Mouse (Mus musculus) CH12F3 (cell line): Measurements from ENCODE around the gene Tbx10.
"Not testable (repeated sequence)": the region's sequence is repeated elsewhere in the genome, so short reads cannot be mapped to it uniquely, and the experiment has no call there.

Source experiments
- in situ Hi-C: fragments of 300-500 bp; cut with MboI; formaldehyde crosslinking; loops from 2 replicates; pipeline ENCODE4 v1.14.3; 2020; ENCODE audit warnings: low sequenced_read_pairs

Gene Tbx10

DNA sequence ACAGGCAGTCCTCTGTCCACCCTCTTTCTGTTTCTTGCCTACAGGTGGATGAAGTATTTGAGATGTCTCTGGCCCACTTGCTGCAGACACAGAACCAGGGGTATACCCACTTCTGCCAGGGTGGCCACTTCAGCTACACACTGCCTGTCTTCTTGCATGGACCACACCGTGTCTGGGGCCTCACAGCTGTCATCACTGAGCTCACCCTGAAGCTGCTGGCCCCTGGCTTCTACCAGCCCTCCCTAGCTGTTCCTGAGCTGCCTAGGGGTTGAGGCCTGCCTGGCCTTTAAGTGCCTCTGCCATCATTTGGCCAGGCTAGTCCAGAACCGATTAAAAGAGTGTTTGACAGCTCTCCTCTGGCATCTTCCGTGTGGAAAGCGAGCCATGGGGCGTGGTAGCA, 9.2 kb downstream of the Tbx10 start:
- in situ Hi-C loops: no loop called here

DNA sequence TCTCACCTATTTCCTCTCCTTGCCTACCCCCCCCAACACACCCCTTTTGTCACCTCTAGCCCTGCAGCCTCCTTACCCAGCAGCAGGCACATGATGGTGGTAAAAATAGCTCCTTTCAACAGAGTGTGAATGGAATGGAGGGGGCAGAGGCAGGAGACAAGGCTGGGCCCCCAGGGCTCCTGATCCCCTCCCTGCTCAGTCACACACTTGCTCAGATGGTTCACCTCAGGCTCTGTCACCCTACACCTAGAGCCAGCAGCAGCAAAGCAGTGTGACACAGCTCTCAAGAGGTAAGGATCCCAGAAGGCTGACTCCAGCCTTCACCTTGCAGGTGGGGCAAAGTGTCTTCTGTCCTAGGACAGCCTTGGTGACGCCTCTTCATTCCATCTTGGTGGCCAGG, 10.6 kb downstream of the Tbx10 start, which contains the start of gene Doc2g:
Doc2g (plus strand) TSS at position 202 of the 400 bp plus-strand sequence.
- in situ Hi-C loops: no loop called here

DNA sequence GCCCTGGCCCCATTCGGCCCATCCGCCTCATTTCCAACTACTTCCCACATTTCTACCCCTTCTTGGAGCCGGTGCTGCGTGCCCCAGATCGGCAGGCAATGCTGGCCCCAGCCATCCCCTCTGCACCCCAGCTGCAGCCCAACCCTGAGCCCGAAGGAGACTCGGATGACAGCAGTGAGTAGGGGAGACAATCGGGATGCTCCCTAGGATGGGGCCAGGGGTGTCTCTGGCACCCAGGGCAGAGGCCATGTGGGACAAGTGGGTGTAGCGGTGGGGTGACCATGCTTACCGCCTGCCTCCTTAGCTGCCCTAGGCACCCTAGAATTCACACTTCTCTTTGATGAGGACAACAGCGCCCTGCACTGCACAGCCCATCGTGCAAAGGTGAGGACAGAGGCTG, 11.1 kb downstream of the Tbx10 start:
- in situ Hi-C loops: no loop called here

DNA sequence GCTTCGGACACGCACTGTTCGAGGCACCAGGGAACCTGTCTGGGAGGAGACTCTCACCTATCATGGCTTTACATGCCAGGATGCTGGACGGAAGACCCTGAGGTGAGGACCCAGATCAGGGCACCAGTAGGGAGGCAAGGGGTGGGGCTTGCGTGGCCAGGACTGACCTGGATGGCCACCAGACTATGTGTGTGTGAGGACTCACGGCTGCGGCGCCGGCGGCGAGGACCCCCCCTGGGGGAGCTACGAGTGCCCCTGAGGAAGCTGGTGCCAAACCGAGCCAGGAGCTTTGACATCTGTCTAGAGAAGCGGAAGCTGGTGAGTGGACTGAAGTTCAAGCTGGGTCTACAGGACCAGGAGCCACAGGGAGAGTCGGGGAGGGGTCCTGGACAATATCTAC, 11.8 kb downstream of the Tbx10 start:
- in situ Hi-C loops: no loop called here

DNA sequence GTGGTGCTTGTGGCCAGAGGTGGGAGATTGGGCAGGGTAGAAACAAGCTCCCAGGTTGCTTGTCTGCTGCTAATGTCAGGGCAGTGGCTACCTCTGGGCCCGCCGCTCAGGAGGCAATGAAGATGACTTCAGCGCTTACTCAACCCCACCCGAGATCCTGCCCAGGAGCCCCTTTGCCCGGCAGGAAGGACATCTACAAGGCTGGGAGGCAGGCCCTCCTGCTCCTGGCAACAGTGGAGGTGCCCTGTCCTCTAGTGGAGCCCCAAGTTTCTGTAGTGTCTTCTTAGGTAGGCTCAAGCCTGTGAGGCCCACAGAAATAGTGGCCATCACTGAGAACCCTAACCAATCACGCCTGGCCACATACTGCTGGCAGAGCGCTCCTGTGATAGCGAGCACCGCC, 12.5 kb downstream of the Tbx10 start:
- in situ Hi-C loops: no loop called here

DNA sequence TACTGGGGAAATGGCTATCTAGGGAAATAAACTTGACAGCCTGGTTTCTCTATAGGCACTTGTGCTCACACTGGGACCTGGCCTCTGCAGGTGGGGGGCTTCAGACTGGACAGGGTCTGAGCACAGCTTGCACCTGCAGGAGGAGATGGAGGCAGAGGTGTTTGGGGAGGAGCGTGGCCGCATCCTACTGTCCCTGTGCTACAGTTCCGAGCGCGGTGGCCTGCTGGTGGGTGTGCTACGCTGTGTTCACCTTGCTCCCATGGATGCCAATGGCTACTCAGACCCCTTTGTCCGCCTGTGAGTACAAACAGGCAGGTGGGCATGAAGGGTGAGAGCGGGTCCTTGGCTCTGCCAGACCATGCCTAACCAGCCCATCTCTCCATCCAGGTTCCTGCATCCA, 13.4 kb downstream of the Tbx10 start:
- in situ Hi-C loops: no loop called here

DNA sequence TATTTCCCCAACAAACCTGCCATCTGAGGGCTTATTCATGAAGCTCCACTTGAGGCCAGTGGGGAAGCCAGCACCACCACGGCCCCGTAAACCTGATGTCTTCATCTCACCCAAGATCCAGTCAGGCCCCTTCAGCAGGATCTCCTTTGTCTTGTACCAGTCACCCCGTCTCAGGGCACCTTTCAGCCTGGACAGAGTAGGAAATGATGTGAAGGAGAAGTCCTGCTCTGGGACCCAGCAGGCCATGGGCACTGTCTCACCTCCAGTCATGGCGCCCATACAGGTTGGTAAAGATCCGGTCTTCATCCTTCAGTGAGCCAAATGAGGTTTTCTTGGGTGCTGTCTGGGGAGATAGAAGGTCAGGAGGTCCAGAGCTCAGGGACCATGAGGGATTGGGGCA, 18.5 kb downstream of the Tbx10 start:
- in situ Hi-C loops: no loop called here

DNA sequence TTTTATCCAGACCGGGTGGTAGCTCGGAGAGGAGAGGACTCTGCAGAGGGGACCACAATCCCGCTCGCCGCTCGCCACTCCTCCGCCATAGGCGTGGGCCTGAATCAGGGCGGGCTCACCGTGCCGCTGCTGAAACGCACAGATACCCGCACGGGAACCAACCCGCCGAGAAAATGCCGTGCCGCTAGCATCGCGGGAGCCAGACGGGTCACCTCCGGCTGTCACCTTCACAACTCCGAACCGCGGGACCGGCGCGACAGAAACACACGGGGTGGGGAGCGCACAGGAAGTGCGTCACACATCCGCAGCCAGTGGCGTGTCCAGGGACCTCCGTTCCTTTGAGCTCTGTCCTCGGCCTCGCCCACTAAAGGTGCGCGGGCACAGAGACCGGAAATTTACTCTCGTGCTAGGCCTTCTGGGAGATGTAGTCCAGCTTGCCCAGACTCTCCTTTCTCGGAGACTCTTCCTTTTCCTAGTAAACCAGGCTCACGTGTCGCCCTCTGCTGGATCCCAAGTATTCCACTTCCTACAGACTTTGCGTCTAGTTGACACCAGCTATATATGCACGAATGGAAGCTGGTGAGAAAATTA, 20.0 kb downstream of the Tbx10 start, which contains the start of gene Ndufv1:
Ndufv1 (minus strand) TSS at position 375 of the 591 bp plus-strand sequence.
- in situ Hi-C loops: no loop called here

DNA sequence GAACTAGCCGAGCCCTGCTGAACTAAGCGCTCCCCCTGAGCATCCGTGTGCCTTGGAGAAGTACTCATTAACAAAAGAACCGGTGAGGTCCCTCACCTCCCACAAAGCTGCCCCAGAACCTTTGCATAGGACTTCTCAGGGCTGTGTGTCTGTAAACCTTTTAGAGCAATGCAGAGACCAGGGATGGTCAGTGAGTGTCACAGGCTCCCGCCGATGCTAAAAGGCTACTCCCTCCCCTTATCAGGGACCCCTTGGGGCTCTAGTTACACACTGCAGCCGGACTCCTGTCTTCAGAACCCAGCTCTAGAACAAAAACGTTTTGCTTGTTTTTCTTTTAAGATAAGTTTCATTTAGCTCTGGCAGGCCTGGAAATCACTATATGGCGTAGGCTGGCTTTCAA, 20.5 kb downstream of the Tbx10 start:
- in situ Hi-C loops: no loop called here

DNA sequence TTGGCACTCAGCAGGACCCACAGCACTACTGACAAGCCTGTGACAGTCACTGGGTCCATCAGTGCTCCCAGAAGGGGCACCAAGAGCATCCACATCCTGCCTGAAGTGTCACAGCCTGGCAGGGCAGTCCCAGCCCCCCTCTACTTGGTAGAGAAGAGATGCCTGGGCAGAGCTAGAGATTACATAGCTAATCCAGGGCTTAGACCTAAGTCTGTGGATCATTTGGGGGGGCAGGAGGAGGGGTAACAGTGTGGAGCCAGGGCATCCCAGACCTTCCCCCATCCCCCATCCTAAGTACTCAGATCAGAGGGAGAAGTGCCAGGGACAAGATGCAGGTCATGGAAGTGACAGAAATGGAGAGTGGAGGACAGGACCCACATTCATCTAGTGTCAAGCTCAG, 22.2 kb downstream of the Tbx10 start:
- in situ Hi-C loops: no loop called here

DNA sequence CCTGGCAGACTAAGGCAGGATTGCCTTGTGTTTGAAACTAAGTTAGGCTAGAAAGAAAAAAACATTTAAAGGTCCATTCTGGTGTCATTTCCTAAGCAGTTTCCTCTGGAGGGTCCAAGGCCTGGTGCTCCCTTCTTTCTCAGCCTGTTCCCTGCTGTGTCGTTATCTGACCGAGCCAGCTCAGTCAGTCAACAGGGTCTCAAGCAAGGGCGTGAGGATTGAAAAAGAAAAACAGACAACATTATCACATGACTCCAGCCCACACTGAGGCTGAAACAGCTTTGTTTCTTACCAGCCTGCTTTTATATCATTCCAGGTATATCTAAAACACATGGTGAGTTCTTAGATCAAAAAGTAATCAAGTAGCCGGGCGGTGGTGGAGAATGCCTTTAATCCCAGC, 23.1 kb downstream of the Tbx10 start:
- in situ Hi-C loops: no loop called here

DNA sequence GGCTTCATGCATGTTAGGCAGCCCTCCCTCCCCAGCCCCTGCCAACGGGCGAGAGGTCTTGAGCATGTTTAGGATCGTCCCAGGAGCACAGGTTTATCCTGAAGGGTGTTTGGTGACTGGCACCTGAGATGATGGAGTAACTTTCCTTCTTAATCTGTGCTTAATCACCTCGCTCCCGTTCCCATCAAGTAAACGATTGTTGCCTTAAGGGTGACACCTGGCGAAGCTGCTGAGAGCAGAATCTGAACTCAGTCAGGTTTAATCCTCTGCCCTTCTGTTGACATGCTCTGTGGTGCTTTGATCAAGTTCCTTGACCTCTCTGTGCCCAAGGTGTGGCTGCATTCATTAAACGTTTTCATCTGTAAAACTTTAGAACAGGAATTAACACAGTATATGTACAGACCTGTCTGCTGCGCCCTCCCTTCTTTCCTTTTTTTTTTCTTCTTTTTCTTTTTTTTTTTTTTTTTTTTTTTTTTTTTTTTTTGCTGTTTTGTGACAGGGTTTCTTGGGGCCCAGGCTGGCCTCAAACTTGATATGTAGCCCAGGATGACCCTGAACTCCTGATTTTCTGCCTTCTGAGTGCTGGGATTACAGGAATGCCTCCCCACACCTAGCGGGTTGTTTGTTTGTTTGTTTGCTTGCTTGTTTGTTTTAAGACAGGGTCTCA, 25.5 kb downstream of the Tbx10 start:
- in situ Hi-C loops: no loop called here

DNA sequence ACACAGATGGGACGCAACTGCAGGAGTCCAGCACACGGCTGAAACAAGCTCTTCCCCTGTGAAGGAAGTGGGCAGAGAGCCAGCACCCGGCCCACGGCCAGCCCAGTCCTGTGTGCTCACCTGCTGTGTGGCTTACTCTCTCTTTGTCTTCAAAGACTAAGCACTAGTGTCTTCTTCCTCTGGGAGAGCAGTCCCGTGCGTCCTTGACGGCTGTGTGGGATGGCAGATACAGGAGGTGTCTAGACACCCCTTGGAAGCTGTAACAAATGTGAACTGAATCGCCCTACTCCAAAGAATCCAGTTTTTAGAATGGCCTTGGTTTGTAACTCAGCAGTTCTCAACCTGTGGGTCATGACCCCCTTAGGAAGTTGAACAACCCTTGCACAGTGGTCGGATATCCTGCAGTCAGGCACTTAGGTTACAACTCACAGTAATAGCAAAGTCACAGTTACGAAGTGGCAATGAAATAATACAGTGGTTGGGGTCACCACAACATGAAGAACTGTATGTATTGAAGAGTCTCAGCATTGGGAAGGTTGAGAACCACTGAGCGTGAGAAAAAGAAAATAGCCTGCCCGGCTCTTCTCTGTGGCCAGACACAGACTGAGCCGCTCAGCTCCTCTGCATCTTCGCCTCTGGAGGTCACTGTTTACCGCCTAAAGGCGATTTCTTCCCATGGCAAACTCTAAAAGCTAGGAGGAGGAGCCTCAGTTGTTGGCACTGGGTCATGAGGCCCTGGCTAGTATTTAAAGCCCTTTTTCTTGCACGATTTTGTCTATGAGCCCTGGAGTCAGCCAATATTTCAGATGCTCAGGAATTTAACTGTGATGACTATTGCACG, 26.4 kb downstream of the Tbx10 start:
- in situ Hi-C loops: no loop called here

DNA sequence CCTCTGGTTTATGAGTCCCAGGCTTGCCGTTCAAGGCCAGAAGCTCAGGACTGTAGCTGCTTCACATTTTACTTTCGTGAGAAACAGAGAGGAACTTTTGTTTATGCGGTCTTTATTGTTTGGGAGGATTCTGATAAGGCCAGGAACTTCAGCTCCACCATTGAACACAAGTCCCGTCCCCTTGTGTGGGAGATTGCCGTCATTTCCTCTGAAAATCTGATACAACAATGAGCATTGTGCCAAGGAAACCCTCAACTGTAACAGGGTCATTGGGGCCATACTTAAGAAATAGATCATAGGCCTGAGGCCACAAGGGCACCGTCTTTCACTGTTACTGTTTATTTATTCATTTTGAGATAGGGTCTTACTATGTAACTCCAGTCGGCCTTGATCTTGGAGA, 30.6 kb downstream of the Tbx10 start:
- in situ Hi-C loops: no loop called here

DNA sequence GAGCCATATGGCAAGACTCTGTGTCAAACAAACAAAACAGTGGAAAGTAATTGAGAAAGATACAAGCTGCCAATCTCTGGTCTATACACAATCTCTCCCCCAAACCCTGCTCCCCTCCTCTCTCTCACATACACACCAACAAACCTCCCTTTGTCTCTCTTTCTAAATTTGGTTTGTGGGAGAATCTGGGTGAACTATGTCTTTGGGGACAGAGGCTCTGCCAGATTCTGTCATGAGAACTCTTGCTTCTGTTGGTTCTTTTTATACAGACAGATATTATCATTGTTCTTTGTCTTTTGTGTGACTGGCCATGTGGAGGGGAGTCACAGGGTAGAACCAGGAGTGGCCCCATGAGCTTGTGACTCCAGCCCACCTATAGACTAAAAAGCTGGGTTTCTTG, 35.0 kb downstream of the Tbx10 start:
- in situ Hi-C loops: no loop called here

DNA sequence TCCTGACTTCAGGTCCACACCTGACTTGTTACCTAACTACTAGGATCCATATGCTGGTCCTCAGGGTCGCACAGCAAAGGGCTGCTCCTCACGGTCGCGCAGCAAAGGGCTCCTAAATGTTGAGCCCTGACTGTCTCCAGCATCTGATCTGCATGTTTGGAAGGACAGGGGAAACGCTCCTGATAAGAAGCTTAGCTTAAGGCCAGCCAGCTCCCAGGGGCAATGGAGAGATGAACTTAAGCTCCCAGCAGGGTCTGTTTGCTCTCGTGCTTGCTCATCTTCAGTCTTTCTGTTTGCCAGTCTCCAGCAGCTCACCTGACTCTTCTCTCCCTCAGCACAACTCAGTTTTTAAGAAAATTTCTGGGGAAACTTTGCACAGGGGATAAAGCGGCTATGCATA, 40.1 kb downstream of the Tbx10 start:
- in situ Hi-C loops: no loop called here

DNA sequence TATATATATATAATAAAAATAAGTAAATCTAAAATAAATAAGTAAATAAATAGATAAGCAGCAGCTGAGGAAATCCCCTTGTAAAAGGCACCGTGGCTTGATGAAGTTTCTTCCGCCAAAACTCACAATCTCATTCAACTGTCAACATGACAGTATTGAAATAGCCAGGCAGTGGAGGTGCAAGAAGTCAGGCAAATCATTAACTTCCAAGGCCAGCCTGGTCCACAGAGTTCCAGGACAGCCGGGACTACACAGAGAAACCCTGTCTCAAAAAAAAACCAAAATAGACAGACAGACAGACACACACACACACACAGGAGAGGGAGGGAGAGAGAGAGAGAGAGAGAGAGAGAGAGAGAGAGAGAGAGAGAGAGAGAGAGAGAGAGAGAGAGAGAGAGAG, 40.7 kb downstream of the Tbx10 start:
- in situ Hi-C loops: no loop called here

DNA sequence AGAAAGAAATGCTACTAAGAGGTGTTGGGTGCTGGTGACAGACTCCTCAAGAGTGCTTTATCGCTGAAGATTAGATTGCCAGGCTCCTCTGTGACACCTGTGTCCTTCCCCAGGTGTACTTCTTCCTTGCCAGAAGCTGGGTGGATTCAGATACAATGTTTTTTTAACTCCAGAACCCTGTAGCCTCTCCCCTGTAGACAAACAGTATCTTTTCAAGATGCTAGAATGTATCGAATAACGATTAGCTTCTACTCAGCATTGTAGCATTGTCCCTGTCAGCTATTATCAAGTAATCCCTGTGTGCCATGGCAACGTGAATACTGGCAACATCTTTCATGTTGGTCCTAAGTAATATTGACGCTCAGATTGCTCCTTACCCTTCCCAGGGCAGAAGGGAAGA, 41.2 kb downstream of the Tbx10 start:
- in situ Hi-C loops: no loop called here

DNA sequence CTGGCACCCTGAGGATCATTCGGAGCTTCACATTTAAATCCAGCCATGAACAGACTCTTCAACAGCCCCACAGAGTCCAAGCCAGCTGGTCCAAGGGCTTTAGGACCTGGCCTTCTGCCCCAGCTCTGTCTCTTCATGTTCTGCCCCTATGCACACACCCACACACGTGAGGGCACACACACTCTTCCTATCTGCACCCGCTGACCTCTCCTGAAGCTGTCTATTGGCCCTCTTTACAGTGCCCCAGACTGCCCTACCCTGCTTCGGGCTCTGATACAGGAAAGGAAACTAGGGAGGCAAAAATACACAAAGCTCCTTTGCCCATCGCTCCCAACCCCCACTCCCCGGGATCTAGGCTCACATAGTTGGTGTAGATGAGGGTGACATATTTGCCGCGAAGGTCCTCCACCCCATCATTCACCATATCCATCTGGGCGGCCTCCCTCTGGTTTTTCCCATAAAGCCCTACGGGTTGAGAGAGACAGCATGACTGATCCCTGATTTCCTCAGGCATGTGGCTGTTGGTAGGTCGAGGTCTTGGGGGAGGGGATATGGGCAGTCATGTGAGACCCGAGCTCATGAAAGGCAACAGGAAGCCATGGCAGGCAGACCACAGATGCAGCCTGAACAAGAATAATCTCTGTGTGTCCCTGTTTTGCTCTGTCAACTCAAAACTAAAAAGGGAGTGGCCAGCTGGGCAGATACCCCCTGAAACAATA, 43.9 kb downstream of the Tbx10 start:
- in situ Hi-C loops: no loop called here

DNA sequence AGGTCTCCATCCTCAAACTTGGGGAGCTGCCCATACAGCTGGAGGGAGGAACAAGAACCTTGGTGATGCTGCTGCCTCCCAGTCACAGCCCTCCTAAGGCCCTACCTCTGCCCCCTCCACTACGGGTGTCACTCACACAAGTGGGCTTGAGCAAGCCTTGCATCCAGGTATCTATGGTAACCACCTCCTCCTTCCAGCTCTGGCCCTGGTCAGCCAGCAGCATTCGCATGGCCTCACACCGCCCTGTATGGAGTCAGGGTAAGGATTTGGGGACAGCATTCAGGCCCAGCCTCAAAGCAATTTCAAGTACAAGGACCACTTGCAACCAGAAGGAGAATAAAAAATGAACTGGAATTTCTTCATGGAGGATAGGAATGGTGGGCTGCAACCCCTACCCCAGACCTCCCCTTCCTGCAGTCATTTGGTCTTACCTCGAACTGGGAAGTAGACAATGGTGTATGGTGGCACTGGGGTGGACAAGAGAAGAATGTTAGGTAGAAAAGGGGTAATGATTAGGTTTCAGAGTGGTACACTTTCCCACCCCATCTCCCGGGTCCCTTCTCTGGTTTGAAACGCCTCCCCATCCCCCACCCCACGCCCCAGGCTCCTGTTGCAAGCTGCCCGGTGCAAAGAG, 44.7 kb downstream of the Tbx10 start:
- in situ Hi-C loops: not testable (repeated sequence)

DNA sequence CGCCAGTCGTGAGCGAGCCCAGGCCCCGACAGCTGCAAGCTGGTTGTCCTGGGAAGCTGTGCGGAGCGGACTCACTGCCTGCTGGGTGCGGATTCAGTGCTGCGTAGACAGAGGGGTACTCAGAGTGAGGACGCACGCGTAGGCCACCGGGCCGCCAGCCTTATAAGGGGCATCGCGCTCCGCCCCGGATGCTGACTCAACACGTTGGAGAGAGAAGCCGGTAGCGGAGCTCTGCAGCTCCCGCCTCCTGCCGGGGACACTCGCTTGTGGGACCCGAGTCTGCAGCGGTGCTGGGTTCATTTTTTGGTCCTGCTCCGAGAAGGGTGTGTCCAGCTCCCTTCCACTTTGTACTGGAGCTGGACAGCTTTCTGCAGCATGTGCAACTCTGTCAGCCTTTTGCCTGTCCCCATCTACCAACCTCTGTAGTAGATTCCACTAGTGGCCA, 45.3 kb downstream of the Tbx10 start, which contains the start of gene Gstp1:
Gstp1 (minus strand) TSS at position 198 of the 445 bp plus-strand sequence.
- in situ Hi-C loops: no loop called here
